Mouse (Mus musculus): ENCODE results near the gene Creg1.

GRCm38 (mm10) chr1:165765041-165765440, 1.5 kb downstream of the Creg1 start:
- TF ChIP-seq CTCF (conservative IDR thresholded peaks at IDR 0.05; ENCODE audit: low read length) (no peak), POU5F1 (IDR thresholded peaks at IDR 0.05; ENCODE audit: borderline replicate concordance, low read length) (no peak)
